Mouse (Mus musculus): ENCODE results near the gene Tmsb15a.
A peak's percentile ranks its signal among the peaks of the same experiment; 100 is the strongest.
"Not testable (repeated sequence)": the region's sequence is repeated elsewhere in the genome, so short reads cannot be mapped to it uniquely, and the experiment has no call there.

The Tmsb15a gene

DNA sequence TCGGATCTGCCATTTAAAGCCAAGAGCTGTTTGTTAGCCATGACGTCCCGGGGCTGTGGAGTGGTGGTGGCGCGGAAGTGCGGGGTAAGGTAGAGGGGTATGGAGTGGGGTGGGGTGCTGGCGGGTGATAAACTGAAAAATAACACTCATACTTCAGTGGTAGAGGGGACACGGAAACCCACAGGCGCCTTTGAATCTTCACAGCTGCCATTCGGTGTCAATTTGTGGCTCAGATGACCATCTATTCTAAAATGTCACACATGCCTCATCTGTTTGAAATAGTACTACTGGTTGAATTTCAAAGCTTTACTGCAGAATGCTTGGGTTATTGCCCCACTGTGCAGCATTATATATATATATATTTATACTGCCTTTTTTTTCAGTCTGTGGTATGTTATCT is at the start of gene Tmsb15a:
TSS of gene Tmsb15a (minus strand) at position 101 of the 400 bp plus-strand sequence.
- DNase-seq, result no peak

DNA sequence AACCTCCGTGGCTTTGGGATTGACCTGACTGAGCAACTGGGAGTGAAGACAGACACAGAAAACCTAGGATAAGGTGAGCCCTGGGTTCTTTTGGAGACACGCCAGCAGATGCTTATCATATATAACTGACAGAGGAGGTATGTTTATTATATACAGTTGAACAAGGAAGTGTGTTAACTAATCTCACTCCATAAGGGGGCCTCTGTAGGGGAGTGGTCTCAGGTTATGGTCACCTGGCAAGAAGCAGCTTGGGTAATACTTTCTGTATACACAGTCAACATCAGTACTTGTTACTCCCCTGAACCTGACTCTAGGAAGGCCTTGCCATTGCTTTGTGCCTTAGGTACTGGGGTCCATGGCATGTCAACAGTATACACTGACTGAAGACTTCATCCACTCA is 43.5 kb upstream of the Tmsb15a start:
- DNase-seq, result no peak

DNA sequence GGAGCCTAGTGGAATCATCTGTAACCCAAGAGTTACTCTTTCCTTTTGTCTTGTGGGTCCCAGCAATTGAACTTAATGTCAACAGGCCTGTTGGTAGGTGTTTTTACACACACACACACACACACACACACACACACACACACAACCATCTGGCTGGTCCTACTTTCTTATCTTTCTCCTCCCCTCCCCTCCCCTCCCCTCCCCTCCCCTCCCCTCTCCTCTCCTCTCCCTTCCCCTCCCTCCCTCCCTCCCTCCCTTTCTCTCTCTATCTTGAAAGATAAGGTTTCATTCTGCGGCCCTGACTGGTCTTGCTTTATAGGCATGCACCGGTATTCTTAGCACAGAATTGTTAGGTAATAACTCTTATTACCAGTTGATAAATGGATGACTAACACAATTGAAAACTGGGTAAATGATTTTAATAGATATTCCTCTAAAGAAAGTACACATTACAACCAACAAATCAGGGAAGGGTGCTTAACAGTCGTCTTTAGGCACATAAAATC is 43.0 kb upstream of the Tmsb15a start:
- DNase-seq, result no peak

DNA sequence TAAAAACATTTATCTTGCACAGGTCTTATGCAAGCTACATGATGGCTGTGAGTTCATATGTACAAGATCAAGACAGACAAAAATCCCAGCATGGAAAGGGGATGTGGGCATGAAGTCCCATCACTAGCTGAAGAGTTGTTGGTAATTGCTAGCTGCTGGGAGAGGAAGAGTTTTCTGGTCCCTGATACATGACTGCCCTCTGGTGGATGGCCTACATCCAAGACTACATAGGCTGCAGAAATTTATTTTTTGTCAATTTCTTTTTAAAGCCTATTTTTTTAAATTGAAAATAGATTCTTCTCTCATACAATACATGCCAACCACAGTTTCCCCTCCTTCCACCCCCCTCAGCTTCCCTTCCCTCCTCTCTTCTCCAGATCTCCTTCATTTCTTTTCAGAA is 36.6 kb upstream of the Tmsb15a start:
- peak; percentile 46 to 69 for DNase-seq

DNA sequence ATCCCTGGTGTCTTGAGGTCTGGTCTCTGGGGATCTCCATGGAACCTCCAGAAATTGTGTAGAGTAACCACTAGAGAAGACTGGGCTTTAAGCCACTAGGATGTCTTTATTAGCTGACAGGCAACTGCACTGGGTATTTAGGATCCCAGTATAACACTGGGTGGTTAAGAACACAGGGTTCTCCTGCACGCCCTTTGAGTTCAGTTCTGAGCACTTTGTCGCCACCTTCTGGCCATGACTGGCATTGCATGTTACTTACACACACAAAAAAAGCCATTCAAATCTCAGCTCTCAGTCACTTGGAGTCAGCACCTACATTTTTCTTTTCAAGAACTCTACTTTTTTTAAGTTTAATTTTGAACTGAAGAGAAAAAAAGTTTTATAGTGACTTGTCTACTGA is 27.8 kb upstream of the Tmsb15a start:
- DNase-seq, result peak; percentile 81 to 87

DNA sequence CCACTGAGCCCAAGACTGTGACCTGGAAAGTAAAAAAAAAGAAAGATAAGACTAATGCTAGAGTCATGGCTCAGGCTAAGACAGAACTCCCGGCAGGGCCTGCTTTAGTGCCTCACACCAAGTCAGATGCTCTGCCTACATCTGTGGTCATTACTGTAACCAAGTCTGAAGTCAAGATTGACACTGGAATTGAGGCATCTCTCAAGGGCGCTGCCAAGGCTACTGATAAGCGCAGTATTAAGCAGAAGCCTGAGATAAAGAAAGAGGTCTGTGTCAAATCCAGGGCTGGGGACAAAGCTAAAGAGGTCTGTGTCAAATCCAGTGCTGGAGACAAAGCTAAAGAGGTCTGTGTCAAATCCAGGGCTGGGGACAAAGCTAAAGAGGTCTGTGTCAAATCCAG is 20.3 kb upstream of the Tmsb15a start:
- DNase-seq, result not testable (repeated sequence)

DNA sequence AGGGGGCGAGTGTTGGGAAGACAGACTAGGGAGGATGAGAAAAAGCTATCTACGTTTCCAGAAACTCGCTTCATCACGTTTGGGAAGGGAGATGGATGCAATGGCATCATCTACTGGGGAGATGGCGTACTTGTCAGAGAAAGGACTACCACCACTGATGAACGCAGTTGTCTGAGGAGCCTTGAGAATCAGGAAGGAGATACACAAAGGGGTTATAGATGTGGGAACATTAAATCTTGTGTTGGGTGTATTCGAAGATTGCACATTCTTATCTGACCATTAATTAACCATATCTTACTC is 17.9 kb upstream of the Tmsb15a start:
- no peak for DNase-seq

DNA sequence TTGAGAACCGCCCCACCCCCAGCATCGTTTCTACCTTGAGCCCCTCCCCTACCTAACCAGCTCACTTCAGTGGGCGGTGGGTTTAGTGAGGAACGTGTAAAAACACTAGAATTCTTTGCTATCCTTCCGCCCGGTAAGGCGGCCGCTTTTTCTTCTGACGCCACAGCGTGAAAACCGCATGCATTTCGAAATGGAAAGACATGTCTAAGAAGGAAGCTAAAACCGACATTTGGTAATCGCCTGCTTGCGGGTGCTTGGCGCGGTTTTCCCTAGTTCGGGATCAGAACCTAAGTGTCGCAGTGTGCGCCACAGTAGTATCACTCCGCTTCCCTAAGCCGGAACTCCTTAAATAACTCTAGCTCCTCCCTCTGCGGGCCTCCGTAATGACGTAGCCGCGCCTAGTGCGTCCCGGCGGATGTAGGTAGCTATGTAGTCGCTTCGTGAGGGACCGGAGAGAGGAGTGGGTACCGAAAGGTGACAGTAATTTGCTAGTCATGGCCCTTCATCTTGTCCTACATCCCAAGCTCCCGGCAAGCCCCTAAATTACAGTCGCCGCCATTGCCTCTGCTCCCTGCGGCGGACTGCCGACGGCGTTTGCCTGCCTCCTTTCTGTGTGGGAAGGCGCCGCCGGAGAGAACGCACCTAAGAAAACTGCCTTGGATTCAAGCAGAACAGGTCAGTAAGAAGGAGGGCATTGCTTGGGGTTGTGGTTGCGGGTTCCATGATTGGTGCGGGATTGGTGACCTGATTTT is 17.4 kb upstream of the Tmsb15a start, which contains the start of the genes Armcx5 and Gprasp1:
TSS of gene Armcx5 (plus strand) at position 430 of the 752 bp plus-strand sequence.
TSS of gene Gprasp1 (plus strand) at position 430 of the 752 bp plus-strand sequence.
- peak; percentile 87 to 91 for DNase-seq

DNA sequence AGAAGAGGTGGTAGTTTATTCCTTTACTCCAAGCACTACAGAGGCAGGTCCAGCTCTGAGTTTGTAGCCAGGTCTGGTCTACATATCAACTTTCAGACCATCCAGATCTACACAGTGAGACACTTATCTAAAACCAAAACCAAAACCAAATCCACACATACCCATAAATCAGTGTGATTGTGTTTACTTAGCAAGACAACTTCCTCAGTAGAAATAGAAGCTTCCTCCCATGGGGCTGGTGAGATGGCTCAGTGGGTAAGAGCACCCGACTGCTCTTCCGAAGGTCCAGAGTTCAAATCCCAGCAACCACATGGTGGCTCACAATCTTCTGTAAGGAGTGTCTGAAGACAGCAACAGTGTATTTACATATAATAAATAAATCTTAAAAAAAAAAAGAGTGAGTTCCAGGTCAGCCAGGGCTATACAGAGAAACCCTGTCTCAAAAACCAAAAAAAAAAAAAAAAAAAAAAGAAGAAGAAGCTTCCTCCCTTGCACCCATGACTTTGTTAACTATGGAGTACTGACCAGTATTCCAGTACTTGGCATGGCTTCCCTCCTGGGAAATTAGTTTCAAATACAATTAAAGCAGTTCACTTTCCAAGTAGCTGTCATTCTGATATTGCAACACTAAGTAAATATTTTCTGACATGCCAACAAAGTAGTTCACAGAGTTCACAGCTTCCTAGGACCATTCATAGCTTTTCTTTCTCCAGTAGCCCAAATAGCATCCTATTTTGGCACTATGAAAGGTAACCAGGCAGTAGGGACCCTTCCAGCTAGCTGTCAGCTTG is 13.9 kb upstream of the Tmsb15a start:
- no peak for DNase-seq

DNA sequence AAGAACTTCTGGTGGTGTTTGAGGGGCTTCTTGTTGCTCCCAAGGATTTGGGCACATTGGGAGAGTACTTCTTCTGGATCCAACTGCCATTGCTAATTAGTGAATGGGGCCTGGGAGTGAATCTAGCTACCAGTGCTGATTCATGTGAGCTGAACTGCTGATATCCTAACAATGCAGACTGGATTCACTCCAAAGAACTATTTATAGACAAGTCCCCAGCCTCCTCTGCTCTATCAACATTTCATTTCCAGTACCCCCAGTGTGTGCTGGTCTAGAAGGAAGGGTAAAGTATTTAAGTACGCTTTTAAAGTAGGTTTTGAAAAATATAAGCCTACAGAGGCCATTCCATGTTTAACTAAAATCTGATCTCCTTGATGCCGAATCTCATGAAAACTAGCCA is 12.2 kb downstream of the Tmsb15a start:
- DNase-seq, result no peak

DNA sequence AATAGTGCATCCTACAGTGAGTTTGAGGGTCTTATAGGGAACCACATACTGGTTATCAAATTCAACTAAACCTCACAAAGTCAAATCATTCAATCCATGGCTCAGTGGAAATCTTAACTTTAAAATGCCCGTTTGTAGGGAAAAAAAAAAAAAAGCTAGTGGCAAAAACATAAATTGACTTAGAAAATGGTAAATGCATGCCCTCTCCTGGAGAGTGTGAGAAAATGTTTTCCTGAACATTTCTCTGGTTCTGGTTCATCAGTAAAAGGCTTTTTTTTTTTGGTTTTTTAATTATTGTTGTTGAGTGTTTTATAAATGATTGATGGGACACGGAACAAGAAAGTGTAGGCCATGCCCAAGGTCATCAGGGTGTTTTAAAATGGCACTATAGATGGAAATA is 20.7 kb downstream of the Tmsb15a start:
- no peak for DNase-seq

DNA sequence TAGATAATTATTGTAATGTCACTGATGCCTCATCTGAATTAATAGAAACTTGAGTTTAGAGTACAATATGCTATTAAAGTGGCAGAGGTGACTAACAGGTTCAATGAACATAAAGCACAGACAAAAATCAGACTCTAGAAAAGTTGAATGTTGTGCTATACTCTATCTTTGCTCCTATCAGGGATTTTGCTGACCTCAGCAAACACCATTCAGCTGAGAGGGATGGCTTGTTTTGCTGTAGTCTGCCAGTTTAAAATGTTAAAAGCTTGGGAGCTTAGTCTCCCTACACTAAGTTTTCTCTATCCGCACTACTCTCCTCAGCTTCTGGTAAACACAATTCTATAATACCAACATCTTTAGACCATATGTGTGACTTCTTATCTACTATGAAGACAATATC is 21.9 kb downstream of the Tmsb15a start:
- no peak for DNase-seq

DNA sequence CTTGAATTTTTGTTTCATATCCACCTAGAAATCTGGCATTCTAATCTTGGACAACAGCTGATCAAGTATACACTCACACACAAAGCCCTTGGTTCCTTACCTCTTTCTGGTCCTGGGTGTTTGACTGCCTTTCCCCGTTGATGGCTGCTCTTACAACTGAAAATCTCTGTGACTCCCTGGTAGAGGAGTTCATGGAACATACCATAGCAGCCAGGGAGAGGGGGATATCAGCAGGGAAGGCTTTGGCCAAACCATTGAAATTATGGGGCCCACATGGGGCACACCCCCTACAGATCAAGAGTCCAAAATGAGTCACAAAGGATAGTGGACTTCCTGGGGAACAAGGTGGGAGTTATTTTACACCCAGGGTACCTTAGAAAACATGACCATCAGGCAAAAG is 31.4 kb downstream of the Tmsb15a start, which contains the start of gene Tcp11x2:
TSS of gene Tcp11x2 (minus strand) at position 158 of the 400 bp plus-strand sequence.
- no peak for DNase-seq

DNA sequence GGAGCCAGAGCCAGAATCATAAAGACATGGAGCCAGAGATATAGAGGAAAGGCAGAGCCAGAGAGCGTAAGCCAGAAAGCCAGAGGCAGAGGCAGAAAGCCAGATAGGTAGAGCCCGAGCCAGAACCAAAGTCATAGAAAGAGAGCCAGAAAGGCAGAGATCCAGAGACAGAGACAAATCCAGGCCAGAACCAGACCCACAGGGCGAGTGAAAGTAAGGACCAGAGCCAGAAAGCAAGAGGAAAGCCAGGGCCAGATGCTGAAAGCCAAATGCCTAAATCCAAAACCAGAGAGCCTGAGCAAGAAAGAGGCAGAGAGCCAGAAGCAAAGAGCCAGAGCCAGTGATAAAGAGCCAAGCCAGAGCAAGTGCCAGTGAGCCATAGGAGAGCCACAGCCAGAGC is 37.3 kb downstream of the Tmsb15a start:
- no peak for DNase-seq

DNA sequence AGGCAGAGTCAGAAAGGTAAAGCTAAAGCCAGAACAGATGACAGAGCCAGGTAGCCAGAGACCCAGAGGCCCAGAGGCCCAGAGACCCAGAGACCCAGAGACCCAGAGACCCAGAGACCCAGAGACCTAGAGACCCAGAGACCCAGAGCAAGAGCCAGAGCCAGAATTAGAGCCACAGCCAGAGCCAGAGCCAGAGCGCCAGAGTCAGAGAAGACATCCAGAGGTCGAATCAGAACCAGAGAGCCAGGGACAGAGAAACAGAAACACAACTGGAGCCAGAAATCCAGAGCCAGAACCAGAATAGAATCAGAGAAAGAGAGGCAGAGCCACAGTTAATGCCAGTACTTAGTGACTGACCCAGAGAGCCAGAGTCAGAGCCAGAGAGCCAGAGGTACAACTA is 43.2 kb downstream of the Tmsb15a start:
- no peak for DNase-seq

All from cerebellum, postnatal 14 days (tissue).